Mouse (Mus musculus) spleen, adult 10 weeks (tissue): ENCODE measurements around the gene Gpx8. TPM values are rescaled to one million over a fixed set of nuclear protein-coding genes. Genes with fewer than 3 reads are reported as not detected.

Experiments
- polyA plus RNA-seq: library from polyadenylated mRNA; stranded (reverse); fragments of 350-450 nt; fragmentation: Illumina TruSeq; extraction: RNeasy Lipid Tissue Mini Kit (QIAGEN cat#74804); gene quantifications from one replicate; pipeline ENCODE4 v1.2.3, GENCODE M21; 2015; ENCODE audit warnings: low replicate concordance; ENCODE audit not compliant: insufficient read depth

The Gpx8 gene
- polyA plus RNA-seq: 21.1 TPM

DNA sequence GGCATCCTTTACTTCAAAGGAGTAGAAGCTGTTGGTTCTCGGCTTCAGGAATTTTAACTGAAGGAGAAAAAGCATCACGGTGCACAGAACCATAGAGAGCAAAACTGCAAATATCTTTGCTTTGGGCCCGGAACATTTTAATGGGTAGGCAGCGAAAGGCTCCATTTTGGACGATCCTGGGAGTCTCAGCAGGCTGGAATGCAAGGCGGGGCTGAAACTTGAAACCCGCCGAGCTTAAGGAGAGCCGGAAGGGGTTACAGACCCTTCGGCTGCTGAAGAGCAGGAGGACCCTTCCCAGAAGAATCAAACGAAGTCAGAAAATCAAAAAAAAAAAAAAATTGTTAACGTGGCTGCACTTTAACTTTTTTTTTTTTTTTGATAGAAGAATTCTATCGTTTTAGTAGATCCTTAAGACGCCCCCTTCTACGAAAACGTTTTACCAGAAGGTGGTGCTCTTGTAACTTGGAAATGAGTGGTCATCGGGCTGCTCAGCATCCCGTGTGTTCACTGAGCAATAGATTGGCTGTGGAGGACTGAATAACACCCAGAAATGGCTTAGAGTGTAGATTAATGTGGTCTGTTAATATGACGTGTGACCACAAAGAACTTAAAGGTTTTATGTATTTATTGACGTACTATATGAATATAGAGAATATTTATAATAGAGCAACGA is at the start of gene Gpx8:
TSS of gene Gpx8 (minus strand) at position 200 of the 673 bp plus-strand sequence.

DNA sequence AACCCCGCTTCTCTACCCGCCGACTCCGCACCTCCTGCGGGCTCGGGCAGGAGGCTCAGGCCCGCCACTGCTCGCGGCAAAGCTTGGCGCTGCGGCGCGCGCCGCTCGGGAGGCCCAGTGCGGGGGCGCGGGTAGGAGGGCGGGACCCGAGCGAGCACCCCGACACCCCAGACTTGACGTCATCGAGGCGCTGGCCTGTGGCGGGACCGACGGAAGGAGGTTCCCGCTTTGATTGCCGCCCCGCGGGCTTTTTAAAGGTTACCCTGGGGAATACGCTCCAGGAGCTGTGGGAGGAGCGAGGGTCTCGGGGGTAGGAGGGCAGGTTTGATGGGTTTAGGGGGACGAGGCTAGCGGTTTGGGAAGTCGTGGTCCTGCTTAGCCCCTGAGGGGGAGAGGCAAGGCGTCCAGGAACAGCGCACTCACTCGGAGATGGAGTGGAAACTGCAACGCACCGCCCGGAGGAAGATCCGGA is 11.2 kb downstream of the Gpx8 start, which contains the start of gene Cdc20b:
TSS of gene Cdc20b (plus strand) at position 162 of the 472 bp plus-strand sequence.

DNA sequence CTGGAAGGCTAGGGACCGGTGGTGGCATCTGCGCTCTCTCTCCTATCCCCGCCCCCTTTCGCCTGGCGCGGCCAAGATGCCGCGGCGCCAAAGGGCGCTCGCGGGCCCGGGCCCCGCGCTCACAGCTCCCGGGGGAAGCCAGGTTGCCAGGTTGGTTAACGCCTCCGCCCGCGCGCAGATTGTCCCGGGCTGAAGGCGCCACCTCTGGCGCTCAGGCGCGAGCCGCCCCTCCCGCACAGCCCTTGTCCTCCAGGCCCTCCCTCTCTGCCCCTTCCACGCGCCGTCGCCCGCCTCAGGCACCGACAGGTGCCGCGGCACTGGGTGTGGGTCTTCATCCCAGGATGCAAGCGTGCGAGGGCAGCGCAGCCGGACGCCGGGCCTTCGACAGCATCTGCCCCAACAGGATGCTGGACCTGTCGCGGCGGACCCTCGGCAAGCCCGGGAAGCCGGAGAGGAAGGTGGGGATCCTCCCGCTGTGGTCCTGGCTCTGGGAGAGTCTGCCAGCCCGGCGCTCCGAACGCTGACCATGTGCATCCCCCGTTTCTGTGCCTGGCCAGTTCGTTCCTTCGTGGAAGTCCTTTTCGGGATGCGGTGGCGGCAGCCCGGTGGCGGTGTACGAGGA is 52.6 kb downstream of the Gpx8 start, which contains the start of gene Mcidas:
TSS of gene Mcidas (plus strand) at position 315 of the 622 bp plus-strand sequence.

Other genes with a start within 250 kb of the Gpx8 start
- gene Plpp1, start 245.6 kb downstream of the Gpx8 start, polyA plus RNA-seq: 127 TPM
- 78.0 TPM for gene Mtrex, start 119.0 kb downstream of the Gpx8 start, polyA plus RNA-seq
- gene Dhx29, start 119.0 kb downstream of the Gpx8 start, polyA plus RNA-seq: 22.0 TPM
- gene Ccno, start 58.6 kb downstream of the Gpx8 start, polyA plus RNA-seq: not detected
- gene Mcidas, start 52.6 kb downstream of the Gpx8 start, polyA plus RNA-seq: not detected
- 0.23 TPM for gene Cdc20b, start 11.3 kb downstream of the Gpx8 start, polyA plus RNA-seq
- gene Gzma, start 54.6 kb upstream of the Gpx8 start, polyA plus RNA-seq: 132 TPM
- 14.0 TPM for gene Esm1, start 163.2 kb upstream of the Gpx8 start, polyA plus RNA-seq
- 0.90 TPM for gene Gzmk, start 179.5 kb upstream of the Gpx8 start, polyA plus RNA-seq
- gene BC067074, start 246.7 kb upstream of the Gpx8 start, polyA plus RNA-seq: 0.21 TPM